Mouse (Mus musculus): ENCODE data around the gene Cds1.

GRCm38 (mm10) chr5:101832991-101833390 lies 68.1 kb downstream of the Cds1 start:
- TF ChIP-seq CTCF (IDR thresholded peaks at IDR 0.05; ENCODE audit: low read depth, low read length), result no peak
- TF ChIP-seq POLR2A (IDR thresholded peaks at IDR 0.05; ENCODE audit: insufficient read depth, low read length), result no peak
- TF ChIP-seq EP300 (IDR thresholded peaks at IDR 0.05; ENCODE audit: insufficient read depth, low read depth, low read length), result no peak

Data from ES-Bruce4 (cell line).